Mouse (Mus musculus) embryonic facial prominence, embryonic 11.5 days (tissue): ENCODE measurements around the gene Gm49380. TPM values are rescaled to one million over a fixed set of nuclear protein-coding genes. Genes with fewer than 3 reads are reported as not detected.
A peak's percentile ranks its signal among the peaks of the same experiment; 100 is the strongest.

Experiments
- ATAC-seq: fragments of 200-750 bp; cut with Nextera tagmentation; replicated peaks from 2 replicates; pipeline ENCODE4 v1.8.0; 2017; ENCODE audit warnings: low read depth; ENCODE audit not compliant: insufficient number of reproducible peaks, low FRiP score, low TSS enrichment
- DNase-seq: peaks from one replicate; pipeline ENCODE4 v3.0.0-alpha.2; 2015; ENCODE audit warnings: low spot score
- H3K27ac ChIP-seq: fragments of 300-500 bp; sonication (generic); replicated peaks from 2 replicates; pipeline ENCODE4 v1.5.1; 2014; ENCODE audit warnings: mild to moderate bottlenecking, low read depth, low read length, control low read depth
- H3K27me3 ChIP-seq: fragments of 300-500 bp; sonication (generic); 2 replicates; pipeline ENCODE4 v1.6.1; 2014; ENCODE audit warnings: mild to moderate bottlenecking, low read length, moderate library complexity, mixed read lengths; ENCODE audit not compliant: control insufficient read depth, insufficient read depth
- H3K36me3 ChIP-seq: fragments of 300-500 bp; sonication (generic); replicated peaks from 2 replicates; pipeline ENCODE4 v1.6.1; 2014; ENCODE audit warnings: low read depth, mild to moderate bottlenecking, low read length, moderate library complexity, mixed read lengths; ENCODE audit not compliant: control insufficient read depth, insufficient read depth
- H3K4me1 ChIP-seq: fragments of 300-500 bp; sonication (generic); 2 replicates; pipeline ENCODE4 v1.6.1; 2014; ENCODE audit warnings: low read length, mixed read lengths; ENCODE audit not compliant: control insufficient read depth, insufficient read depth
- H3K4me2 ChIP-seq: fragments of 300-500 bp; sonication (generic); 2 replicates; pipeline ENCODE4 v1.6.1; 2014; ENCODE audit warnings: low read depth, mild to moderate bottlenecking, control low read depth, low read length, moderate library complexity
- H3K4me3 ChIP-seq: fragments of 300-500 bp; sonication (generic); 2 replicates; pipeline ENCODE4 v1.5.1; 2014; ENCODE audit warnings: low read depth, low read length, control low read depth
- H3K9ac ChIP-seq: fragments of 300-500 bp; sonication (generic); replicated peaks from 2 replicates; pipeline ENCODE4 v1.6.1; 2014; ENCODE audit warnings: mild to moderate bottlenecking, control low read depth, low read length
- H3K9me3 ChIP-seq: fragments of 300-500 bp; sonication (generic); replicated peaks from 2 replicates; pipeline ENCODE4 v1.6.1; 2016; ENCODE audit warnings: mild to moderate bottlenecking, low read length, inconsistent platforms, mixed read lengths; ENCODE audit not compliant: control insufficient read depth
- WGBS: fragments of 180-500 bp; shearing (Covaris S2); extraction: QIAGEN DNeasy Blood & Tissue Kit; methylation state at CpG from one replicate; pipeline ENCODE4 v1.1.7; 2014; 5-methylcytosine and 5-hydroxymethylcytosine counted together
- polyA plus RNA-seq: library from polyadenylated mRNA; unstranded; fragments of >200 nt; fragmentation: Nextera tagmentation; extraction: Ambion mirVana; gene quantifications from 2 replicates; pipeline ENCODE4 v1.2.1, GENCODE M21; 2014

The Gm49380 gene
- 0.08 TPM in 1 of 2 replicates, not detected in the other for polyA plus RNA-seq

DNA sequence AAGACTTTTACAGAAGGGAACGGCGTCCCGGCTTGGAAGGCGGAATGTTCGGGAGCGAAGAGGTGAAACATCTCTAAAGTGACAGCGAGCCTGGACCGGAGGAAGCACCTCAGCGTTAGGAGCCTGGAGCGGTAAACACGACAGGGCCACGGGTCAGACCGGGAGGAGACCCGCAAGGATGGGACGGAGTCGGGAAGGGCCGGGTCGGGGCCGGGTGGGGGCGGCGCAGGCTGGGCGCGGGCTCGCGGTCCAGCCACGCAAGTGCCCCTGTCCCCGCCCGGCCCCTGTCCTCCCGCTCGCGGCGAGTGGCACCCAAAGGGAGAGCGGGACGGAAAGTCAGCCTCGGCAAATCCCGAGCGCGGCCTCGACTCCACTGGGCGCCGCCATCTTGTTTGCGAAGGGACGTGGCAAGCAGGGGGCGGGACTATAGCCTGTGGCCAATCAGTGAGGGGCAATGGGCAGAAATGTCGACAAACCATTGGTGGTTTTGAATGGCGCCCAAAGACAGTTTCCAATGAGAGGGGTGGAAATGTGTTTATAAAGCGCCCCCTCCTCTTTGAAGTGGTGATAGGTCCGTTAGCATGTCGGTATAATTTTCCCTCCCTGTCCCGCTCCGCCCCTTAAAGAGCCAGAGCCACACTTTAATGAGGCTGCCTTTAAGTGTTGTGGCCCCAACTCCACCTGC is at the start of gene Gm49380, which contains the start of gene Rnf26:
TSS of gene Gm49380 (minus strand) at position 396 of the 685 bp plus-strand sequence.
TSS of gene Rnf26 (minus strand) at position 413 of the 685 bp plus-strand sequence.
- Histone ChIP-seq H3K36me3 (no peaks in the 10 kb centered on the region; the same call in 1 of the 2 replicates), H3K27ac (peak within 1 kb of the TSS; percentile 47; the same call in 1 of the 2 replicates), H3K4me2 (peak within 1 kb of the TSS; percentile 41), H3K9ac (peak within 1 kb of the TSS; percentile 83), H3K4me1 (peaks cover 9% of the 10 kb centered on the region), H3K4me3 (peak within 1 kb of the TSS; percentile 82), H3K27me3 (no peaks in the 10 kb centered on the region), H3K9me3 (no peaks in the 10 kb centered on the region)
- WGBS: 0% methylated on average over 51 of the region's 51 CpGs
- DNase-seq (peak; percentile 97), ATAC-seq (peak; percentile 89)

GRCm38 (mm10) chr9:44159886-44160285 is 46.6 kb upstream of the Gm49380 start:
- Histone ChIP-seq H3K9me3 (no peaks in the 10 kb centered on the region), H3K27ac (no peak overlapping the region), H3K9ac (no peak overlapping the region), H3K36me3 (peaks cover 12% of the 10 kb centered on the region), H3K27me3 (no peaks in the 10 kb centered on the region), H3K4me3 (no peak overlapping the region), H3K4me1 (no peaks in the 10 kb centered on the region), H3K4me2 (no peak overlapping the region)
- WGBS: 73% methylated on average over 3 of the region's 3 CpGs
- ATAC-seq (no peak), DNase-seq (no peak)

DNA sequence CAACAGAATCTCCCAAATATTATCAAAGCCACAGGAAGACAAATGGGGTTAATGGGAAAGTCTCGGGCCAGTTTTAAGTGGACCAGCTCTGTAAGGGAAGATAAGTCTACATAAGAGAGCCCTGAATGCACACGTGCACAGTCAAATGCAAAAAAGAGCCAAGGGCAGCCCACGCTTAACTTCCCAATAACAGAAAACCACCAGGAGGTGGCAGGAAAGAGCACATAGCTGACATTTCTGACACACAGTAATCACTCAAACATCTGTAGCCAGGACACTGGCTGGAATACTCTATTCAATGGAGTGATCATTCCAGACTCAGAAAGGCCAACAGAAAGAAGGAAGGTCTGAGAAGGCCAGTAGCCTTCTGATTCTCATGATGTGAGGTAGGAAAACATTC is 34.0 kb upstream of the Gm49380 start:
- no peaks in the 10 kb centered on the region for H3K9me3 ChIP-seq
- DNase-seq (no peak), ATAC-seq (no peak)
- H3K9ac ChIP-seq: no peak overlapping the region
- H3K4me2 ChIP-seq: no peak overlapping the region
- 59% methylated on average over 3 of the region's 3 CpGs for WGBS
- no peak overlapping the region for H3K4me3 ChIP-seq
- no peaks in the 10 kb centered on the region for H3K27me3 ChIP-seq
- H3K27ac ChIP-seq: no peak overlapping the region
- H3K36me3 ChIP-seq: no peaks in the 10 kb centered on the region; the same call in 1 of the 2 replicates
- H3K4me1 ChIP-seq: no peaks in the 10 kb centered on the region

- Histone ChIP-seq H3K4me1 (no peaks in the 10 kb centered on the region), H3K27ac (no peak overlapping the region), H3K36me3 (no peaks in the 10 kb centered on the region; the same call in 1 of the 2 replicates), H3K27me3 (no peaks in the 10 kb centered on the region), H3K4me3 (no peak overlapping the region), H3K4me2 (no peak overlapping the region), H3K9ac (no peak overlapping the region), H3K9me3 (no peaks in the 10 kb centered on the region)
- no peak for DNase-seq
- ATAC-seq: no peak
Observed at GRCm38 (mm10) chr9:44144718-44145060, 31.4 kb upstream of the Gm49380 start.

- no peak overlapping the region for H3K4me2 ChIP-seq
- ATAC-seq (no peak), DNase-seq (peak; percentile 24)
- no peaks in the 10 kb centered on the region; the same call in 1 of the 2 replicates for H3K36me3 ChIP-seq
- H3K4me1 ChIP-seq: no peaks in the 10 kb centered on the region
- no peaks in the 10 kb centered on the region for H3K27me3 ChIP-seq
- 29% methylated on average over 7 of the region's 8 CpGs for WGBS
- H3K9ac ChIP-seq: no peak overlapping the region
- H3K9me3 ChIP-seq: no peaks in the 10 kb centered on the region
- H3K4me3 ChIP-seq: no peak overlapping the region
- H3K27ac ChIP-seq: no peak overlapping the region
Observed at GRCm38 (mm10) chr9:44144023-44144717, 30.9 kb upstream of the Gm49380 start.

DNA sequence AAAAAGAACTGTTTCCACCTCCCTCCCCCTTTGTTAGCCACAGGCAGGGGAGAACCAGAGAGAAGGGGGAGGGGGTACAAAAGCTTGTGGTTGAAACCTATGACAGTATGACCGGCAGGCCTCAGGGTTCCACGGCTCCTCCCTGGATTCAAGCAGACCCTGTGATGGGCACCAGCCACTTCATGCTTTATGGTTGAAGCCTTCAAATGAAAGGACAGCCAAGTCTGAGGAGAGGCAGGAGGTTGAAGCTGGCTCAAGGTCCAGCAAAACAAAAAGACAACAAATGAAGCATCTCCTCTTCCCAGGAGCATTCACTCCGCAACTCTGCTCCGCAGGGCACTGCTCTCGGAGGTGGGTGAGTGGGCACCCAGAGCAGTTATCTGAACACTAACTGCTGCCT is 30.1 kb upstream of the Gm49380 start:
- 80% methylated on average over 5 of the region's 5 CpGs for WGBS
- H3K4me2 ChIP-seq: no peak overlapping the region
- no peaks in the 10 kb centered on the region; the same call in 1 of the 2 replicates for H3K36me3 ChIP-seq
- no peak overlapping the region for H3K4me3 ChIP-seq
- no peaks in the 10 kb centered on the region for H3K27me3 ChIP-seq
- no peaks in the 10 kb centered on the region for H3K9me3 ChIP-seq
- H3K4me1 ChIP-seq: no peaks in the 10 kb centered on the region
- H3K27ac ChIP-seq: no peak overlapping the region
- ATAC-seq (no peak), DNase-seq (no peak)
- H3K9ac ChIP-seq: no peak overlapping the region

DNA sequence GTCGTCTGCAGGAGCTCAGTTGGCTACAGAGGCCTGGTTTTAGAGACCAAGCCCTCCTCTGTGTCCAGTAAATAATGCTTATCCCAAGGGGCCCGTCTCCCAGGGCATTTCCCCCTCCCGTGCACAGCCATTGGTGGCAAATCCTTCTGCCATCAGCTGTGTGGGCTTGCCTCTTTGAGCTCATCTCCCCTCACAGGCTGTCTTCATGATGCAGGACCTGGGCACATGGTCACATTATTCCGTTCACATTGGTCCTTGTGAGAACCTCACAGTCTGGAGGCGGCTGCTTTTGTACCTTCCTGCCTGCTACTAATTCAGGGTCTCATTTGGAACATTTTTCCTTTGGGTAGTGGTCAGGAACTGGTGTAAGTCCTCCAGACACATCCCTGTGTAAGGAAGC is 28.7 kb upstream of the Gm49380 start:
- DNase-seq (no peak), ATAC-seq (no peak)
- WGBS: 73% methylated on average over 5 of the region's 5 CpGs
- Histone ChIP-seq H3K9ac (no peak overlapping the region), H3K4me1 (no peaks in the 10 kb centered on the region), H3K4me2 (no peak overlapping the region), H3K9me3 (no peaks in the 10 kb centered on the region), H3K4me3 (no peak overlapping the region), H3K27ac (no peak overlapping the region), H3K36me3 (no peaks in the 10 kb centered on the region; the same call in 1 of the 2 replicates), H3K27me3 (no peaks in the 10 kb centered on the region)

DNA sequence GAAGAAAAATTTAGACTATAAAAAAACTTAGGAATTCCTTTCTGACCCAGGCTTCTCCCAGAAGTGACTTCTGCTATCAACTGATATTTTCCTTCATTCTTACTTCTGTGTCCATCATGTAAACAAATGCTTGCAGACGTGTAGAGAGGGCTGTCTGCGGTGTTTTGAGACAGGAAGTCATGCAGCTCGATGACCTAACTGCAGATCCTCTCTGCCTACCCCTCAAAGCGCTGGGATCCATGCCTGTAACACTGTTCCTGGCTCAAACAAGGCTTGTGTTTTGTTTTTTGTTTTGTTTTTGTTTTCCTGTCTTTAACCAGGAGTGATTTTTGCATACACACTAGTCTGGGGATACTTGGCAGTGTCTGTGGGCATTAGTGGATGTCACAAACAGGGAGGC is 24.5 kb upstream of the Gm49380 start:
- ATAC-seq (no peak), DNase-seq (no peak)
- H3K27ac ChIP-seq: no peak overlapping the region
- H3K4me2 ChIP-seq: no peak overlapping the region
- H3K9me3 ChIP-seq: no peaks in the 10 kb centered on the region
- no peaks in the 10 kb centered on the region for H3K36me3 ChIP-seq
- no peak overlapping the region for H3K4me3 ChIP-seq
- peaks cover 5% of the 10 kb centered on the region for H3K4me1 ChIP-seq
- no peak overlapping the region for H3K9ac ChIP-seq
- WGBS: 66% methylated on average over 4 of the region's 4 CpGs
- peaks cover 25% of the 10 kb centered on the region for H3K27me3 ChIP-seq
